Mouse (Mus musculus): ENCODE results near the gene Eva1a. TPM values are rescaled to one million over a fixed set of nuclear protein-coding genes. Genes with fewer than 3 reads are reported as not detected.

Gene Eva1a
- polyA plus RNA-seq, 1 experiment from 2014 or later, result 0.96 TPM

DNA sequence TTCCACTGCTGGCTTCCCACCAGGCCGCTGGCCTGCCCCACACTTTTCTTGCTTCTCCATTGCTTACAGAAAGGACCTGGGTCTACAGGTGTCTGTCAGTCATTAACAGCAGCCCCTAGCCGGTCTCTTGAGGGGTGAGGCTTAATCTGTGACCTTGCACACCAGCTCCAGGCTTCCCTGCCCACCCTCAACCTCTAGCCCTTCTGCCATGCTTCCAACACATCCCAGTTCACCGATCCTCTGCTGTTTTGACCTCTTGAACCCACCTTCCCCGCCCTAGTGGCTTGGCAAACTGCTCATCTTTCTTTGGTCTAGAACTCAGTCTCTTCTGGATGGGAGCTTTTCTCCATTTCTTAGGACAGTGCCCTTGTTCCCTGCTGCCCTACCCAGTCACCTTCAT lies 2.8 kb downstream of the Eva1a start:
- 0 out of 2 replicates have a peak, but pooled peaks have one; percentile 4 for ATAC-seq (ENCODE audit: low FRiP score)
- 42% methylated on average over 4 of the region's 4 CpGs for WGBS
- H3K9ac ChIP-seq, result no peak overlapping the region
- H3K4me1 ChIP-seq (replicated peaks), result peaks cover 19% of the 10 kb centered on the region
- no peaks in the 10 kb centered on the region for H3K36me3 ChIP-seq
- peaks cover 64% of the 10 kb centered on the region for H3K27me3 ChIP-seq
- no peak overlapping the region for H3K4me2 ChIP-seq
- no peak overlapping the region for H3K27ac ChIP-seq
- no peak overlapping the region for H3K4me3 ChIP-seq
- no peaks in the 10 kb centered on the region for H3K9me3 ChIP-seq

GRCm38 (mm10) chr6:82044509-82044908 lies 3.7 kb downstream of the Eva1a start:
- H3K9ac ChIP-seq, result no peak overlapping the region
- no peak for ATAC-seq (ENCODE audit: low FRiP score)
- no peak overlapping the region for H3K4me3 ChIP-seq
- no peaks in the 10 kb centered on the region for H3K9me3 ChIP-seq
- no peaks in the 10 kb centered on the region for H3K36me3 ChIP-seq
- H3K27ac ChIP-seq, result no peak overlapping the region
- H3K27me3 ChIP-seq, result peaks cover 58% of the 10 kb centered on the region
- no peak overlapping the region for H3K4me2 ChIP-seq
- H3K4me1 ChIP-seq (replicated peaks), result peaks cover 19% of the 10 kb centered on the region
- WGBS, result 83% methylated on average over 4 of the region's 4 CpGs

GRCm38 (mm10) chr6:82047977-82048376 lies 7.1 kb downstream of the Eva1a start:
- ATAC-seq (ENCODE audit: low FRiP score), result no peak
- Histone ChIP-seq H3K4me2 (no peak overlapping the region), H3K27me3 (peaks cover 25% of the 10 kb centered on the region), H3K4me1 (replicated peaks) (peaks cover under 1% of the 10 kb centered on the region), H3K9ac (no peak overlapping the region), H3K27ac (no peak overlapping the region), H3K36me3 (no peaks in the 10 kb centered on the region), H3K9me3 (no peaks in the 10 kb centered on the region), H3K4me3 (no peak overlapping the region)
- WGBS, result 61% methylated on average over 6 of the region's 6 CpGs

GRCm38 (mm10) chr6:82050201-82050600 lies 9.4 kb downstream of the Eva1a start:
- 0 out of 2 replicates have a peak, but pooled peaks cover 3% of the 10 kb centered on the region for H3K27me3 ChIP-seq
- H3K36me3 ChIP-seq, result no peaks in the 10 kb centered on the region
- WGBS, result 80% methylated on average over 9 of the region's 9 CpGs
- no peak overlapping the region for H3K4me3 ChIP-seq
- H3K9me3 ChIP-seq, result no peaks in the 10 kb centered on the region
- no peak overlapping the region for H3K27ac ChIP-seq
- H3K9ac ChIP-seq, result no peak overlapping the region
- H3K4me2 ChIP-seq, result no peak overlapping the region
- no peak for ATAC-seq (ENCODE audit: low FRiP score)
- no peaks in the 10 kb centered on the region for H3K4me1 ChIP-seq (replicated peaks)

GRCm38 (mm10) chr6:82051569-82051968 lies 10.7 kb downstream of the Eva1a start:
- WGBS, result 78% methylated on average over 8 of the region's 8 CpGs

DNA sequence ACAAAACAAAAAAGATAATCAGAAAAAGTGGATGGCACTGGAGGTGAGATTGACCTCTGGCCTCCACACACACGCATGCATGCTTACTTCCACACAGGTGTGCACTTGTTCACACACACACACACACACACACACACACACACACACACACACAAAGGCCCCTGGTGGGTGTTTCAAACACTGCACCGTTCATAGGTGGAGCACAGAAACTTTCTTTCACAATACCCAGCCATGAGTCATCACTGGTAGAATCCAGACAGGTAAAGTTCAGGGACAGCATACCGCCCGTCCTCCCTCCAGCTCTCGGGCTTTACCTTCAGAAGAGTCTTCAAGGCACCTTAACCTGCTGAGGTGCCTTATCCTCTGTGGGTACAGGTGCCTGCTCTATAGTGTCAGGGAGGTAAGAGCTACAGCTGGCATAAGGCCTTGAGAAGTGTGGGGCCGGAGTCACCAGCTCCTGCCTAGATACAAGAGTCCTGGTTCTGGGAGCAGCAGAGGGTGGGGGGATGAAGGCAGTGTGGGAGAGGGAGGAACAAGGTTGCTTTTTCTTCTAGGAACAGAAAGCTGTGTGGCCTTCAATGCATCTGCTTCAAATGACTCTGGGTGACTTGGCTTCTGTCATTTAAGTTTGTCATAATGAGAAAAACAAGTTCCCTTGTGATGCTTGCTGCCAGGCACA lies 11.3 kb downstream of the Eva1a start:
- WGBS, result 92% methylated on average over 6 of the region's 6 CpGs
- no peak for ATAC-seq (ENCODE audit: low FRiP score)

More at GRCm38 (mm10) chr6:82051569-82051968, 10.7 kb downstream of the Eva1a start:
- Histone ChIP-seq H3K27ac (no peak overlapping the region), H3K4me2 (no peak overlapping the region), H3K4me3 (no peak overlapping the region), H3K9ac (no peak overlapping the region), H3K27me3 (no peaks in the 10 kb centered on the region), H3K9me3 (no peaks in the 10 kb centered on the region), H3K36me3 (no peaks in the 10 kb centered on the region), H3K4me1 (replicated peaks) (no peaks in the 10 kb centered on the region)
- ATAC-seq (ENCODE audit: low FRiP score), result no peak

GRCm38 (mm10) chr6:82052726-82053118 lies 11.9 kb downstream of the Eva1a start:
- H3K4me3 ChIP-seq, result no peak overlapping the region
- WGBS, result 78% methylated on average over 2 of the region's 2 CpGs
- H3K27me3 ChIP-seq, result no peaks in the 10 kb centered on the region
- H3K27ac ChIP-seq, result no peak overlapping the region
- no peak overlapping the region for H3K4me2 ChIP-seq
- no peaks in the 10 kb centered on the region for H3K4me1 ChIP-seq (replicated peaks)
- H3K9me3 ChIP-seq, result no peaks in the 10 kb centered on the region
- no peak overlapping the region for H3K9ac ChIP-seq
- no peaks in the 10 kb centered on the region for H3K36me3 ChIP-seq
- no peak for ATAC-seq (ENCODE audit: low FRiP score)

More for the DNA sequence above, 11.3 kb downstream of the Eva1a start:
- H3K9me3 ChIP-seq, result no peaks in the 10 kb centered on the region
- H3K4me1 ChIP-seq (replicated peaks), result no peaks in the 10 kb centered on the region
- no peak overlapping the region for H3K4me3 ChIP-seq
- no peaks in the 10 kb centered on the region for H3K27me3 ChIP-seq
- H3K27ac ChIP-seq, result no peak overlapping the region
- H3K36me3 ChIP-seq, result no peaks in the 10 kb centered on the region
- H3K9ac ChIP-seq, result no peak overlapping the region
- H3K4me2 ChIP-seq, result no peak overlapping the region

DNA sequence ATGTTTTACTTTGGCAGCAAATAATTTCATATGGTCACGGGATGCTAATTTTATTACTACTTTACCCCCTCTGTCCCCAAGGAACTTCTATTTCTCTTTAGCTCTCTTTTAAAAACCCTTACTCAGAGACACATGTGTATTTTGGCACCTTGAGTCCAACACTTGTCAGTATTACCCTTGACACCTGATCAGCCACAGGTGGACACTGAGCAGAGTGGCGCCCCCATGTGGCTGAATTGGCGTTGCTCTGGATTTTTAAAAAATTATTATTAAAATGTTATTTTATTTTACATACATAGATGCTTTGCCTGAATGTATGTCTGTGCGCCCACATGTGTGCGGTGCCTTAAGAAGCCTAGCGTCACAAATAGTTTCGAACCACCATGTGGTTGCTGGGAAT lies 14.0 kb downstream of the Eva1a start:
- Histone ChIP-seq H3K36me3 (no peaks in the 10 kb centered on the region), H3K9ac (no peak overlapping the region), H3K4me3 (no peak overlapping the region), H3K27me3 (no peaks in the 10 kb centered on the region), H3K27ac (no peak overlapping the region), H3K4me1 (replicated peaks) (no peaks in the 10 kb centered on the region), H3K4me2 (no peak overlapping the region), H3K9me3 (no peaks in the 10 kb centered on the region)
- ATAC-seq (ENCODE audit: low FRiP score), result no peak
- 81% methylated on average over 7 of the region's 7 CpGs for WGBS

DNA sequence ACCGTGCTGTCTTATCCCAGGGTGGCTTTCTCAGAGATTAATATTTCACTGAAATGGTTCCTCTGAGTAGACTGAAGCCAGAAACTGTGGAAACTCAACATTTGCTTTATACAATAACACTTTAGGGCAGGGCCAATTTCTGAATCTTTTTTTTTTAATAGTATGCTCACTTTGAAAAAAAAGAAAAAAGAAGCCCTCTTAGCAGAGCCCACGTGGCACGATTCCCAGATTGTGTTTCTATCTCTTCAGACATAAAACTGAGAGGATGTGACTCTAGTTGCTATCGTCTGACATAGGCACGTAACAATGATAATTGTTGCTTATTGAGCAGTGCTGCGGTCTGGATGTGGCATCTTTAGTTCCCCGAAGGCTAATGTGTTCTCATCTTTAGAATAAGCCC lies 19.1 kb downstream of the Eva1a start:
- no peak overlapping the region for H3K4me2 ChIP-seq
- H3K4me1 ChIP-seq (replicated peaks), result no peaks in the 10 kb centered on the region
- WGBS, result 83% methylated on average over 7 of the region's 7 CpGs
- H3K9me3 ChIP-seq, result peaks cover 3% of the 10 kb centered on the region; the same call in 1 of the 2 replicates
- no peaks in the 10 kb centered on the region for H3K27me3 ChIP-seq
- no peaks in the 10 kb centered on the region for H3K36me3 ChIP-seq
- no peak overlapping the region for H3K9ac ChIP-seq
- no peak overlapping the region for H3K4me3 ChIP-seq
- no peak overlapping the region for H3K27ac ChIP-seq
- no peak for ATAC-seq (ENCODE audit: low FRiP score)

DNA sequence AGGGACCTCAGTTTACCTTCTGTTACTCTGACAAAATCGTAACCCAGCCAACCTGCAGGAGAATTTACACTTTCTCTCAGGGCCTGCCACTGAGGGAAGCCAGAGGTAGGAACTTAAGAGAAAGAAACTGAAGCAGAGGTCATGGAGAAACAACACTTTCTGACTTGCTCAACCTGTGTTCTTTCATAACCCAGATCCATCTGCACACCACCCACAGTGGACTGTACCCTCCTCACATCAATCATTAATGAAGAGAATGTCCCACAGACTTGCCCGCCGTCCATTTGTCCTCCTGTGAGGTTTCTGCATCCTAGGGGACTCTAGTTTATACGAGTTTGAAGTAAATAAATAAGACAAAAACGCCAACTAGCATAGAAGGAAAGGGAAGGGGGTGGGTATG lies 24.4 kb downstream of the Eva1a start:
- Histone ChIP-seq H3K4me3 (no peak overlapping the region), H3K27me3 (no peaks in the 10 kb centered on the region), H3K27ac (no peak overlapping the region), H3K4me2 (no peak overlapping the region), H3K9me3 (peaks cover 3% of the 10 kb centered on the region; the same call in 1 of the 2 replicates), H3K9ac (no peak overlapping the region), H3K36me3 (no peaks in the 10 kb centered on the region), H3K4me1 (replicated peaks) (no peaks in the 10 kb centered on the region)
- no peak for ATAC-seq (ENCODE audit: low FRiP score)
- WGBS, result 83% methylated on average over 5 of the region's 5 CpGs

DNA sequence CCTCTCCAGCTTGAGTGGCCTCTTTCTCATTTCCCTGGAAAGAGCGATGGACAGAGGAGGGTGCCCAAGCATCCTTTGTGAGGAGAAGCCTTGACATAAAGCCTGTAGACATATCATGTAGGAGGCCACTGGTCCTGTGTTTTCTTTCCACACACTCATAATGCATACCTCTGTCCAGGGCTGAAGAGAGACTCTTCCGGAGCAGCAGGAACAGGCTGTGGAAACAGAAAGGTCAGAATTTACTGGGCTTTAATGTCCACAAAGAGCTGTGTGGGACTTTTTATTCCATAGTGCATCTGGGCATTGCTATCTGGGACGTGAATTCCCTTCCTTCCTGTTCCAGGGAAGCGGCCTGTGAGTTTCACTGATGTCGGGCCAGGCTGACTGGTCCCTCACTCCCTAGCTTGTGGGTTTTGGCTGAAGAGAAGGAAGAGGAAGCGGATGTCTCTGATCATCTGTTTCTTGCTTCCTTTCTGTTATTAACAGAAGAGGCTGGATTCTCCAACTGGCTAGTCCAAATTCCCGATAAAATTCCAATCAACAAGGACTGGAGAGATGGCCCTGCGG lies 25.8 kb downstream of the Eva1a start:
- Histone ChIP-seq H3K27me3 (no peaks in the 10 kb centered on the region), H3K4me2 (no peak overlapping the region), H3K9ac (no peak overlapping the region), H3K4me1 (replicated peaks) (no peaks in the 10 kb centered on the region), H3K36me3 (no peaks in the 10 kb centered on the region), H3K27ac (no peak overlapping the region), H3K4me3 (no peak overlapping the region), H3K9me3 (peaks cover 3% of the 10 kb centered on the region; the same call in 1 of the 2 replicates)
- no peak for ATAC-seq (ENCODE audit: low FRiP score)
- 87% methylated on average over 8 of the region's 8 CpGs for WGBS

DNA sequence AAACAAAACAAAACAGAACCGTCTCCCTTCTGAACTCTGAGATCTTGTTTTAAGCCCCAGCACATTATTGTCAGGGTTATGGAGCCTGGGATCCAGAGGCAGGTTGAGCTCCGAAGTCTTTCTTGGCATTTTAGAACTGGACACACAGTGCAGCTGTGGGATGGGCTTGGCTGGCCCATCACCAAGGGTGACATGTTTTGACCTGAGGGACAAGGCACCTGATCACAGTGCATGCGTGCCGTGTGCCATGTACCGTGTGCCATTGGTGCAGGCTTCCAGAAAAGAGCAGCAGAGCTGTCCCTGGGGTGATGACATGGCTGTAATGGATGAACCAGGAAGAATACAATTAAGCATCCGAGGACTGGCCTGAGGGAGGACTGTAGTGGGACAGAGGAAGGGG lies 29.6 kb downstream of the Eva1a start:
- H3K4me1 ChIP-seq (replicated peaks), result no peaks in the 10 kb centered on the region
- 77% methylated on average over 6 of the region's 6 CpGs for WGBS
- no peaks in the 10 kb centered on the region for H3K9me3 ChIP-seq
- H3K36me3 ChIP-seq, result no peaks in the 10 kb centered on the region
- H3K27ac ChIP-seq, result no peak overlapping the region
- ATAC-seq (ENCODE audit: low FRiP score), result no peak
- H3K27me3 ChIP-seq, result no peaks in the 10 kb centered on the region
- H3K4me3 ChIP-seq, result no peak overlapping the region
- no peak overlapping the region for H3K4me2 ChIP-seq
- no peak overlapping the region for H3K9ac ChIP-seq

- H3K4me3 ChIP-seq, result no peak overlapping the region
These were observed 32.2 kb downstream of the Eva1a start for GRCm38 (mm10) chr6:82073011-82073410.

More at GRCm38 (mm10) chr6:82073011-82073410, 32.2 kb downstream of the Eva1a start:
- 95% methylated on average over 2 of the region's 2 CpGs for WGBS
- no peak overlapping the region for H3K9ac ChIP-seq
- no peaks in the 10 kb centered on the region for H3K9me3 ChIP-seq
- no peak overlapping the region for H3K4me2 ChIP-seq
- ATAC-seq (ENCODE audit: low FRiP score), result no peak
- no peaks in the 10 kb centered on the region for H3K4me1 ChIP-seq (replicated peaks)
- no peak overlapping the region for H3K27ac ChIP-seq
- H3K36me3 ChIP-seq, result no peaks in the 10 kb centered on the region
- no peaks in the 10 kb centered on the region for H3K27me3 ChIP-seq
